Mouse (Mus musculus): ENCODE measurements around the gene Svep1.

DNA sequence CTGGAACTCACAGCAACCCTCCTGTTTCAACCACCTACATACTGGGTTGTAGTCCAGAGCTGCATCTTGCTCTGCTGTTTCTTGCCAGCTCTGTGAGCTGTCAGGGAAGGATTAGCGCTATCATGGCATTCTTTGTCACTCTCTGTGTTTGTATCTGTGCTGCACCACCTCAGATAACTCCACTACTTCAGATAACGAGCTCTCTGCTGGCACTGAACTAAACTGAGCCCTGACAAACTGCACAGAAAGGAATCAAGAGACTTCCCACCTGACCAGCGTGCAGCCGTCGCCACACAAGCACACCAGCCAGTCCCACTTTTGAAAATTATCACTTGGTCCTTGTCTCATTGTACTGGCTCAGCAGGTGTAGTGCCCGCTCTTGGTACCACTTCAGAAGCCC is 4.7 kb upstream of the Svep1 start:
- TF ChIP-seq POU5F1 (IDR thresholded peaks at IDR 0.05; ENCODE audit: borderline replicate concordance, low read length) (no peak), CTCF (conservative IDR thresholded peaks at IDR 0.05; ENCODE audit: low read length) (no peak)

Measured in E14TG2a.4 (cell line).